Mouse (Mus musculus) embryo, embryonic 9.5 days (tissue): ENCODE measurements around the gene Gm1330.
"Not testable (repeated sequence)": the region's sequence is repeated elsewhere in the genome, so short reads cannot be mapped to it uniquely, and the experiment has no call there.

Experiments
- DNase-seq: peaks from one replicate; pipeline ENCODE4 v3.0.0-alpha.2; 2017; ENCODE audit errors: extremely low spot score

Gene Gm1330

GRCm38 (mm10) chr2:149003151-149003550 is at the start of gene Gm1330:
Gene Gm1330 (minus strand): TSS chr2:149003251.
- no peak for DNase-seq

GRCm38 (mm10) chr2:149017137-149017536 is 14.1 kb upstream of the Gm1330 start, which contains the start of gene Gm10750:
Gene Gm10750 (minus strand): TSS chr2:149017237.
- not testable (repeated sequence) for DNase-seq

GRCm38 (mm10) chr2:149004826-149005225 is 1.8 kb upstream of the Gm1330 start:
- DNase-seq = no peak

- DNase-seq = no peak
Observed at GRCm38 (mm10) chr2:148995133-148995532, 7.9 kb downstream of the Gm1330 start.
